15 mouse cellular contexts compared by ENCODE assay signal in genomic region chr1:86571941-86572340, GRCm38 (mm10).
"Had no signal": no experiment of that assay in that cellular context is flagged by ENCODE, and none has a peak within 500 bp of the region (broad histone marks: within the 10 kb centered on the region; RNA-seq: fewer than 3 reads in every experiment).

No protein-coding gene starts in this region.

- H3K9ac ChIP-seq: neural tube, embryonic 12.5 days; neural tube, embryonic 13.5 days; neural tube, embryonic 15.5 days; stomach, embryonic 15.5 days had no signal

- H3K9me3 ChIP-seq: neural tube, embryonic 12.5 days; neural tube, embryonic 13.5 days; neural tube, embryonic 15.5 days; stomach, embryonic 15.5 days had no signal

- H3K4me1 ChIP-seq: neural tube, embryonic 12.5 days; neural tube, embryonic 13.5 days; neural tube, embryonic 15.5 days; stomach, embryonic 15.5 days had no signal

- H3K4me3 ChIP-seq: neural tube, embryonic 12.5 days; neural tube, embryonic 13.5 days; neural tube, embryonic 15.5 days; stomach, embryonic 15.5 days had no signal

- H3K27me3 ChIP-seq: neural tube, embryonic 12.5 days; neural tube, embryonic 13.5 days; neural tube, embryonic 15.5 days; stomach, embryonic 15.5 days had no signal

- DNase-seq: retina, postnatal 1 day; right cerebral cortex, postnatal 14 days; right cerebral cortex, postnatal 25 days; spleen, adult 18-20 months; thymus, adult 18-20 months; thymus, adult 2 months; thymus, postnatal 14 days; thymus, postnatal 25 days; thymus, postnatal 36 days; thymus, postnatal 4 days had no signal

- H3K36me3 ChIP-seq: neural tube, embryonic 13.5 days had no signal

- H3K27ac ChIP-seq: neural tube, embryonic 12.5 days; neural tube, embryonic 13.5 days; neural tube, embryonic 15.5 days; stomach, embryonic 15.5 days; stomach, postnatal 0 days had no signal
